Mouse (Mus musculus) neural tube, embryonic 10.5 days (tissue): ENCODE data around the gene Zbtb9.
A peak's percentile ranks its signal among the peaks of the same experiment; 100 is the strongest.
"Not testable (repeated sequence)": the region's sequence is repeated elsewhere in the genome, so short reads cannot be mapped to it uniquely, and the experiment has no call there.

Experiments used
- DNase-seq: peaks from one replicate; pipeline ENCODE4 v3.0.0-alpha.2; 2017; ENCODE audit warnings: low spot score; ENCODE audit errors: extremely low spot score

Gene Zbtb9

GRCm38 (mm10) chr17:26971247-26971905 lies 1.6 kb upstream of the Zbtb9 start:
- no peak for DNase-seq

DNA sequence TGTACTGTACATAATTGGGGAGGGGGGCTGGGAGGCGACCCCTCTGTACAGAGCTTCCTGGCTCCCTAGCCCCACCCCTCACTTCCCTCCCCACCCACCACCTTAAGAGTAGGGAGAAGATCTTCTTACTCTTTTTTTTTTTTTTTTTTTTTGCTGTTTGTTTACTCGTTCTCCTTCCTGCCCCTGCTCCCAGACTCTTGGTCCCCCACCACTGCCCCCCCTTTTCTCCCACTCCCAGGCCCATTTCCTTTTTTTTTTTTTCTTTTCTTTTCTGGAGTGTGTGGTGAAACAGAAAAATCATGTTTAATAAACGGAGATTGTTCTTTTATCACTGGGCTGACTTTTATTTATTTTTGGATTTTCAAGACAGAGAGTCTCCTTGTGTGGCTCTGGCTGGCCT lies 860 bp upstream of the Zbtb9 start:
- no peak for DNase-seq

DNA sequence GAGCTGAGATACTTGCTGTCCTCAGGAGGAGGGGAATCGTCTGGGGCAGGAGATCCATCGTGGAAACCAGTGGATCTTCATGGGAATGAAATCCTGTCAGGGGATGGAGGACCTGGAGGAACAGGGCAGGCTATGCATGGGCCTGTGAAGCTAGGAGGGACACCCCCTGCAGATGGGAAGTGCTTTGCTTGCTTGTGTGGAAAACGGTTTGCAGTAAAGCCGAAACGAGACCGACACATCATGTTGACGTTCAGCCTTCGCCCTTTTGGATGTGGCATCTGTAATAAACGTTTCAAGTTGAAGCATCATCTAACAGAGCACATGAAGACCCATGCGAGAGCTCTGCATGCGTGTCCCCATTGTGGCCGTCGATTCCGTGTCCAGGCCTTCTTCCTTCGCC lies 1.6 kb downstream of the Zbtb9 start:
- no peak for DNase-seq

DNA sequence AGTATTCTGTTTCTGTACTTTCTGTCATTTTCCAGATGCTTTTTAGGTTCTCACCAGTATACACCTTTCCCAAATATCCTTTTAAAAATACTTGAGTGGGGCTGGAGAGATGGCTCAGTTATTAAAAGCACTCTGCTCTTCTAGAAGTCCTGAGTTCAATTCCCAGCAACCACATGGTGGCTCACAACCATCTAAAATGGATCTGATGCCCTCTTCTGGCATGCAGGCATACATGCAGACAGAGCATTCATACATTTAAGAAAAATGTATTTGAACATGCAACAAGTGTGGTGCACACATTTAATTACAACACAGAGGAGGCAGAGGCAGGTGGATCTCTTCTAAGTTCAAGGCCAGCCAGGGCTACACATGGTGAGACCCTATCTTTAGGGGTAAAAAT lies 2.4 kb downstream of the Zbtb9 start:
- no peak for DNase-seq

- DNase-seq = not testable (repeated sequence)
Measured at GRCm38 (mm10) chr17:26977354-26977753, 4.4 kb downstream of the Zbtb9 start.

DNA sequence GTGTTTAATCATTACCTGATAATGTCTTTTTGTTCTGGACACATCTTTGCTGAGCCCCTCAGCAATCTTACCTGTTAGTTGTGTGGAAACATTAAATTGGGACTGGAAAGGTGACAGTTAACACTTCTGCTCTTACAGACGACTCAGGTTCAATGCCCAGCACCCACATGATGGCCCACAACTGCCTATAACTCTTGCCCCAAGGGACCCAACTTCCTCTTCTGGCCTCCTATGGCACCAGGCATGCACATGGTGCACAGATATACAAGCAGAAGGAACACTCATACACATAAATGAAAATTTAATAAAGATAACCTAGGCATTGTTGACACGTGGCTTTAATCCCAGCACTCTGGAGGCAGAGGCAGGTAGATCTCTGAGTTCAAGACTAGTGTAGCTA lies 6.5 kb downstream of the Zbtb9 start:
- no peak for DNase-seq

GRCm38 (mm10) chr17:26981050-26981449 lies 8.1 kb downstream of the Zbtb9 start:
- DNase-seq = no peak

- no peak for DNase-seq
Measured at GRCm38 (mm10) chr17:26983382-26983781, 10.4 kb downstream of the Zbtb9 start.

DNA sequence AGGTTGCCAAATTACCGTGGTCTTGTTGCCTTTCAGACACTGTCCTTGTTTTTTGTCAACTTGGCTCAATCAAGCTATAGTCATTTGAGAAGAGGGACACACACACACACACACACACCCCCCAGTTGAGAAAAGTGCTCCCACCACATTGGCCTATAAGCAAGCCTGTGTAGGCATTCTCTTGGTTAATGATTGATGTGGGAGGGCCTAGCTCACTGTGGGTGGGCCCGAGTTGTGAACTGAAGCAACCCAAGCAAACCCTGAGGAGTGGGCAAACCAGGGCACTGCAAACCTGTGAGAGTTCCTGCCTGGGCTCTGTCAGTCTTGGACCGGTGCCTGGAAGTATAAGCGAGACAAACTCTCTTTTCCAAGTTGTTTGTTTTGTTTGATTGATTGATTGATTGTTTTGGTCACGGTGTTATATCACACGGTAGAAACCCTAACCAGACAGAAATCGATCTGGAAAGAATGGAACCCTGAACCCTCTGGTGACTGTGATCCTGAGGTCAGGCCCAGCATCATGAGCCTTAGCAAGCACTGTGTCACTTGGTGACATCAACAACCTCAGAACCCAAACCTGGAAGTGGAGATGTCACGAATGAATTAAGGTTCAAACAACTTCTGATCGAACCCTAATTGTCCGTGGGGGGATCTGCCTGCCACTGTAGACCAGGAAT lies 12.7 kb downstream of the Zbtb9 start:
- no peak for DNase-seq

GRCm38 (mm10) chr17:26990521-26990920 lies 17.6 kb downstream of the Zbtb9 start:
- no peak for DNase-seq

DNA sequence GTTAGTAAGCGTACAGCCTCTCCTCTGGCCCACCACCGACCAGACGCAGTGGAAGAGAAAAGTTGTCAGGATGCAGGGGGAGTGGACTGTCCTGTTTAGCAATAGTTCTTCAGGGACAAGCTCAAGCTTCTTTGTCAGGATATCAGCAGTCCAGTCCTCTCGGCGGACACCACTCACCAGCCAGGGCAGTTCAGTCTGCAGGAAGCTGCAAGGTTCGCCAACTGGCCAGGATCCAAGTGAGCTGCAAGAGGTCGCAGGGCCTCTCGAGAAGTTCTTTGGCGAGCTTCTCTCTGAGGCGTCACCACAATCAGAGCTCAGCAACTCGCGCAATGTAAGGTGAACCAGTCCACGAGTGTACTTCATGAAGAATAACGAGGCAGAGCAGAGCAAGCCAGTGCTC lies 21.4 kb downstream of the Zbtb9 start:
- DNase-seq = no peak

GRCm38 (mm10) chr17:26995006-26995405 lies 22.0 kb downstream of the Zbtb9 start:
- no peak for DNase-seq

- DNase-seq = no peak
Measured at GRCm38 (mm10) chr17:26995562-26995961, 22.6 kb downstream of the Zbtb9 start.

DNA sequence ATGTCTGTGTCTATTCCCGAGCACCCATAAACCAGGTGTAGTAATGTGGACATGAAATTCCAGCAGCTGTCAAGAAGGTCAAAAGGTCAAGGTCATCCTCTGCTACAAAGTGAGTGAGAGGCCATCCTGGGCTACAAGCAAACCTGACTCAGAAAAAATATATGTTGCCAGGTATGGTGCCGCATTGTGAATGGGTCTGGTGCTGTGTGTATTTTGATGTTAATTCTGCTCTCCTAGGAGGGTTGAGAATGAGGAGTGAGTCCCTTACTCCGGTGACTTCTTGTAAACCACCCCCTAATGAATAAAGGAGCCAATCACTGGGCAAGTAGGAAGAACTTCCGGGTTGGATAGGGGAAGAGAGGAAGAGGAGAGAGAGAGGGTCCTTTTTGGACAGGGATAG lies 24.7 kb downstream of the Zbtb9 start:
- no peak for DNase-seq

- no peak for DNase-seq
Measured at GRCm38 (mm10) chr17:26998283-26998682, 25.3 kb downstream of the Zbtb9 start.

DNA sequence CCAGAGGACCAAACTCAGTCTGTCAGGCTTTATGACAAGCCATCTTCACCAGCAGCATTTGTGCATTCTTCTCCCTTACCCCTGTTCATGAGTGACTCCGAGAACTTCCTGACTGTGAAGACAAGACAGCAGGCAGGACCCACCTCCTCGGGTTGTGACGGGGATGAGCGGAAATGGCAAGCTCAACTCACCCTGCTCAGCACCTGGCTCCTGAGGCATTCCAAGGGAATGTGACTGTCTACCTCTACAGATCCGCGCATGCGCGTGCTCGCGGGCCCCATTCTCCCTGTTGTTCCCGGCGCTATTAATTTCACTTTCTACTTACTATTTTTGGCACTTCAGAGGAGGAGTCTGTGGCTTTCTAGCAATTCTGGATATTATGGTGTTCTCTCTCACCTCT lies 27.0 kb downstream of the Zbtb9 start:
- no peak for DNase-seq

GRCm38 (mm10) chr17:27001151-27001550 lies 28.2 kb downstream of the Zbtb9 start:
- DNase-seq = no peak

- DNase-seq = peak; percentile 35
Measured at GRCm38 (mm10) chr17:27001889-27002288, 28.9 kb downstream of the Zbtb9 start.

DNA sequence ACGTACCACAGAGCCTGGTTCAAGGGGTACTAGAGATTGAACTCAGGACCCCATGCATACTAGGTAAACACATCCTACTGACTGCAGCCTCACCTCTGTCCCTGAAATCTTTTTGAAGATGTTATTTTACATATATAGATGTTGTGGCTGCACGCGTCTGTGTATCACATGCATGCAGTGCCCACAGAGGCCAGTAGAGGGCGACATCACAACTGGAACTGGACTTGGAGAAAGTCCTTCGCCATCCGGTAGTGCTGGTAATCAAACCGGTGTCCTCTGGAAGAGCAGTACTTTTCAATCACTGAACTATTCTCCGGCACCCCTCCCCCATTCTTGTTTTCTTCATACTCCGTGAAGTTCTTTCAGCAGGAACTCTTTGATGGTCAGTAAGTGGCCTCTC lies 31.5 kb downstream of the Zbtb9 start:
- DNase-seq = peak; percentile 67

DNA sequence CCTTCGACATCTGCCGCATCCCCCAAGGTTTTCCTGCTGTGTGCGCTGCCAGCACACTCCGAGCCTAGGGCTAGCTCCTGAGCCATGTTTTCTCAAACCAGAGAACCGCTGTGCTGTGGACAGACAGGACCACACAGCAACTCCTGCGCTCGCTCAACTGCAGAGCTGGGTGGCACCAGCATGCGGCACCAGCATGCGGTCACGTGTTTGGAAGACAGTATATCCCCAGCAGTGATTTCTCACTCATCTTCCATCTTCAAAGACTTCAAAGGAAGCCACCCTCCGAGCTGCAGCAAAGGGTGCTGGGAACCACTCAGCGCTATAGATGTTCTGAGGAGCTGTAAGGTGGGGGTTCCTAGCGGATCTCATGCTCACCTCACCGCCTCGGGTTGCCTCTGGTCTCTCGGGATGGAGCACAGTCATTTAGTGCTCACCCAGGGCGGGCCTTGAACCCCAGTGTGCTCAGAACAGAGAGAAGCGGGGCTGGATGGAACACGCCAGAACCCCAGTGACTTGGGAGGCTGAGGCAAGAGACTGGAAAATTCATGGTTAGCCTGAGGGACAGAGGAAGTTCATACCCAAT lies 32.0 kb downstream of the Zbtb9 start:
- DNase-seq = no peak

GRCm38 (mm10) chr17:27005644-27006043 lies 32.7 kb downstream of the Zbtb9 start:
- DNase-seq = no peak

DNA sequence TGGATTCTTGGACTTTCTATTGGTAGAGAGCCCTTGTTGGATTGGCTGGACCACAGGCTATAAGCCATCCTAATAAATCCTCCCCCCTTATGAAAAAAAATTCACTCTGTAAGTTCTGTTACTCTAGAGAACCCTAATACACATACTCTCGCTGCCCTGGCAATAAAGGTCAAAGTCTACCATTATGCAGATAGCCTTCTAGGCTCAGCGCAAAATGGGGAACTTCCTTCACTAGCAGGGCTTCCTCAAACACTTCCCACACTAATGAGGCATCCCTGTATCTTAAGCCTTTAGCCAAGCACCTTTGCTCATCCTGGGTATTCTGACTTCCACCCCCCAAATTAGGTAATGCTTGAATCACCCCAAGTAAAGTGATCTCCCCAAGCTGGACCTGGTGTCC lies 35.3 kb downstream of the Zbtb9 start:
- no peak for DNase-seq

DNA sequence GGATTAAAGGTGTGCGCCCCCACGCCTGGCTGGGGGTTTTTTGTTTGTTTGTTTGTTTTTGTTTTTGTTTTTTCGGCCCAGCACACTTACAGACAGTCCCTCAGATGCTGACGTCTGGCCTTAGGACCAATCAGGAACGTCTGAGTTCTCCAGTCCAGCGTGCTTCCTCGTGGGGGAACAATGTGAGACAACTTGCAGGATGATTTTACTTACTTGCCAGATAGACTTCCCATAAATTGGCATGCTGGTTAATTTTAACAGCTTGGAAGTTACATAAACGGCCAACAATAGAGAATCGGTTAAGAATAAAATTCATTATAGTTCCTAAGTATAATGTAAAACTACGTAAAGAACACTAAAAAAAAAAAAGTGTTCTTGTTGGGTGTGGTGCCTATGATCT lies 38.2 kb downstream of the Zbtb9 start:
- DNase-seq = no peak
